Comparison of ENCODE assay signal across 9 mouse cellular contexts in genomic region chr11:30471751-30472593, GRCm38 (mm10). TPM values are rescaled to one million over a fixed set of nuclear protein-coding genes. Genes with fewer than 3 reads are reported as not detected.
DNase-seq lines count a peak whose midpoint lies in the region; ATAC-seq lines count a peak whose summit lies in the region.
"Had no signal": no experiment of that assay in that cellular context is flagged by ENCODE, and none has a peak within 500 bp of the region (broad histone marks: within the 10 kb centered on the region; RNA-seq: fewer than 3 reads in every experiment).

Gene 4930505A04Rik (minus strand): TSS chr11:30471827.

- peak within 1 kb of the TSS; percentile 34 for H3K4me3 ChIP-seq in forebrain, embryonic 11.5 days (ENCODE audit: low read depth, low read length)
- H3K4me3 ChIP-seq in heart, embryonic 15.5 days = peak within 1 kb of the TSS; percentile 57
- H3K4me3 ChIP-seq in liver, embryonic 11.5 days (ENCODE audit: low read depth, low read length) = peak within 1 kb of the TSS; percentile 44
- H3K4me3 ChIP-seq in neural tube, embryonic 11.5 days (ENCODE audit: low read depth, low read length) = peak within 1 kb of the TSS; percentile 35

- 9% methylated on average over 17 of the region's 17 CpGs for WGBS in forebrain, embryonic 11.5 days
- 5% methylated on average over 17 of the region's 17 CpGs for WGBS in heart, embryonic 15.5 days
- 9% methylated on average over 17 of the region's 17 CpGs for WGBS in liver, embryonic 11.5 days
- 11% methylated on average over 17 of the region's 17 CpGs for WGBS in neural tube, embryonic 11.5 days

- H3K4me2 ChIP-seq in forebrain, embryonic 11.5 days (ENCODE audit: low read depth, low read length, severe bottlenecking) = peak within 1 kb of the TSS; percentile 58
- peak within 1 kb of the TSS; percentile 80 for H3K4me2 ChIP-seq in heart, embryonic 15.5 days
- peak within 1 kb of the TSS; percentile 70 for H3K4me2 ChIP-seq in liver, embryonic 11.5 days
- peak within 1 kb of the TSS; percentile 55 for H3K4me2 ChIP-seq in neural tube, embryonic 11.5 days (ENCODE audit: low read depth)

- H3K4me1 ChIP-seq in forebrain, embryonic 11.5 days (replicated peaks; ENCODE audit: control insufficient read depth, insufficient read depth, low read length) = no peaks in the 10 kb centered on the region
- H3K4me1 ChIP-seq in heart, embryonic 15.5 days (replicated peaks) = peaks cover 15% of the 10 kb centered on the region
- H3K4me1 ChIP-seq in liver, embryonic 11.5 days (replicated peaks; ENCODE audit: control insufficient read depth, insufficient read depth, low read length) = no peaks in the 10 kb centered on the region
- no peaks in the 10 kb centered on the region for H3K4me1 ChIP-seq in neural tube, embryonic 11.5 days (ENCODE audit: control insufficient read depth, insufficient read depth, low read length)

- H3K9ac ChIP-seq in forebrain, embryonic 11.5 days (ENCODE audit: low read length) = peak within 1 kb of the TSS; percentile 51
- H3K9ac ChIP-seq in heart, embryonic 15.5 days = peak within 1 kb of the TSS; percentile 54
- H3K9ac ChIP-seq in liver, embryonic 11.5 days (ENCODE audit: low read depth, low read length) = peak within 1 kb of the TSS; percentile 60
- peak within 1 kb of the TSS; percentile 57 for H3K9ac ChIP-seq in neural tube, embryonic 11.5 days (ENCODE audit: low read length)

- H3K9me3 ChIP-seq in forebrain, embryonic 11.5 days (ENCODE audit: control insufficient read depth, low read length) = no peaks in the 10 kb centered on the region
- H3K9me3 ChIP-seq in heart, embryonic 15.5 days (replicated peaks) = no peaks in the 10 kb centered on the region
- H3K9me3 ChIP-seq in liver, embryonic 11.5 days (ENCODE audit: control insufficient read depth, low read length) = no peaks in the 10 kb centered on the region
- H3K9me3 ChIP-seq in neural tube, embryonic 11.5 days (ENCODE audit: control insufficient read depth, low read length) = no peaks in the 10 kb centered on the region
- H3K9me3 ChIP-seq: G1E had no signal

- no peaks in the 10 kb centered on the region for H3K27me3 ChIP-seq in forebrain, embryonic 11.5 days (ENCODE audit: control insufficient read depth, insufficient read depth, low read length)
- no peaks in the 10 kb centered on the region for H3K27me3 ChIP-seq in heart, embryonic 15.5 days
- H3K27me3 ChIP-seq in liver, embryonic 11.5 days (replicated peaks; ENCODE audit: control insufficient read depth, insufficient read depth, low read length) = no peaks in the 10 kb centered on the region
- H3K27me3 ChIP-seq in neural tube, embryonic 11.5 days (ENCODE audit: control insufficient read depth, insufficient read depth, low read length) = no peaks in the 10 kb centered on the region

- H3K27ac ChIP-seq in forebrain, embryonic 11.5 days (ENCODE audit: low read depth, low read length) = no peak within 1 kb of the TSS
- H3K27ac ChIP-seq in heart, embryonic 15.5 days = peak within 1 kb of the TSS; percentile 88
- no peak within 1 kb of the TSS for H3K27ac ChIP-seq in liver, embryonic 11.5 days (ENCODE audit: low read depth, low read length)
- no peak within 1 kb of the TSS for H3K27ac ChIP-seq in neural tube, embryonic 11.5 days (ENCODE audit: low read depth, low read length)

- ATAC-seq in forebrain, embryonic 11.5 days (replicated peaks; ENCODE audit: low FRiP score) = peak; percentile 99
- ATAC-seq in heart, embryonic 15.5 days (replicated peaks; ENCODE audit: insufficient number of reproducible peaks, insufficient read depth, low FRiP score, low read depth) = peak; percentile 98
- ATAC-seq in liver, embryonic 11.5 days (replicated peaks; ENCODE audit: low FRiP score) = peak; percentile 90
- peak; percentile 93 for ATAC-seq in neural tube, embryonic 11.5 days (ENCODE audit: insufficient read depth, low FRiP score, low TSS enrichment)

- H3K36me3 ChIP-seq in forebrain, embryonic 11.5 days (ENCODE audit: control insufficient read depth, insufficient read depth, low read length) = no peaks in the 10 kb centered on the region
- H3K36me3 ChIP-seq in heart, embryonic 15.5 days = no peaks in the 10 kb centered on the region
- H3K36me3 ChIP-seq in liver, embryonic 11.5 days (ENCODE audit: control insufficient read depth, insufficient read depth, low read length) = no peaks in the 10 kb centered on the region
- no peaks in the 10 kb centered on the region for H3K36me3 ChIP-seq in neural tube, embryonic 11.5 days (ENCODE audit: control insufficient read depth, insufficient read depth, low read length)
- H3K36me3 ChIP-seq: G1E had no signal

- DNase-seq in 3T3-L1 (ENCODE audit: low read depth, low spot score) = peak; percentile 96
- DNase-seq in c-Kit-negative CD71-positive TER-119-positive erythroid progenitor cells, embryonic 14.5 days (ENCODE audit: low read depth, low spot score) = peak; percentile 2
- DNase-seq in forebrain, embryonic 11.5 days (ENCODE audit: low spot score) = peak; percentile 91
- peak; percentile 93 for DNase-seq in kidney, postnatal 14 days
- peak; percentile 63 for DNase-seq in liver, embryonic 11.5 days (ENCODE audit: low spot score)
- DNase-seq in neural tube, embryonic 11.5 days (ENCODE audit: low spot score) = peak; percentile 92
- peak; percentile 77 for DNase-seq in testis, postnatal 14 days (ENCODE audit: low spot score)

RNA-seq across cellular contexts. Expression of gene 4930505A04Rik, which starts in this region (rescaled TPM):
- not detected in 2 replicates for polyA plus RNA-seq in forebrain, embryonic 11.5 days (2014; fragmentation: Nextera tagmentation; extraction: Ambion mirVana)
- polyA plus RNA-seq in heart, embryonic 15.5 days (2015; fragmentation: Nextera tagmentation; extraction: Ambion mirVana) = 0.14 TPM in 1 of 2 replicates, not detected in the other
- polyA plus RNA-seq in liver, embryonic 11.5 days (2014; fragmentation: Nextera tagmentation; extraction: Ambion mirVana) = not detected in 2 replicates
- polyA plus RNA-seq in neural tube, embryonic 11.5 days (2014; fragmentation: Nextera tagmentation; extraction: Ambion mirVana) = 0.53 TPM in 1 of 2 replicates, not detected in the other
- polyA plus RNA-seq: G1E had no signal

Comparison
In these comparisons a context has a peak if more than half of its experiments do, and no peak if none do; other contexts are left out.
1. Peak in DNase-seq, ATAC-seq, H3K4me3 ChIP-seq, H3K9ac ChIP-seq and H3K4me2 ChIP-seq in forebrain, embryonic 11.5 days; RNA of the gene not detected or under 1 TPM.
2. Peak in ATAC-seq, H3K4me3 ChIP-seq, H3K27ac ChIP-seq, H3K9ac ChIP-seq and H3K4me2 ChIP-seq in heart, embryonic 15.5 days; RNA of the gene not detected or under 1 TPM.
3. Peak in DNase-seq, ATAC-seq, H3K4me3 ChIP-seq, H3K9ac ChIP-seq and H3K4me2 ChIP-seq in liver, embryonic 11.5 days; RNA of the gene not detected or under 1 TPM.
4. Peak in DNase-seq, ATAC-seq, H3K4me3 ChIP-seq, H3K9ac ChIP-seq and H3K4me2 ChIP-seq in neural tube, embryonic 11.5 days; RNA of the gene not detected or under 1 TPM.
5. DNase-seq: peak in every context shown above with its lines; median percentile 96 in 3T3-L1; 93 in kidney, postnatal 14 days; 92 in neural tube, embryonic 11.5 days; 91 in forebrain, embryonic 11.5 days; 77 in testis, postnatal 14 days; 63 in liver, embryonic 11.5 days; 2 in c-Kit-negative CD71-positive TER-119-positive erythroid progenitor cells, embryonic 14.5 days.